ENCODE assay signal across 23 mouse cellular contexts in the genomic region with DNA sequence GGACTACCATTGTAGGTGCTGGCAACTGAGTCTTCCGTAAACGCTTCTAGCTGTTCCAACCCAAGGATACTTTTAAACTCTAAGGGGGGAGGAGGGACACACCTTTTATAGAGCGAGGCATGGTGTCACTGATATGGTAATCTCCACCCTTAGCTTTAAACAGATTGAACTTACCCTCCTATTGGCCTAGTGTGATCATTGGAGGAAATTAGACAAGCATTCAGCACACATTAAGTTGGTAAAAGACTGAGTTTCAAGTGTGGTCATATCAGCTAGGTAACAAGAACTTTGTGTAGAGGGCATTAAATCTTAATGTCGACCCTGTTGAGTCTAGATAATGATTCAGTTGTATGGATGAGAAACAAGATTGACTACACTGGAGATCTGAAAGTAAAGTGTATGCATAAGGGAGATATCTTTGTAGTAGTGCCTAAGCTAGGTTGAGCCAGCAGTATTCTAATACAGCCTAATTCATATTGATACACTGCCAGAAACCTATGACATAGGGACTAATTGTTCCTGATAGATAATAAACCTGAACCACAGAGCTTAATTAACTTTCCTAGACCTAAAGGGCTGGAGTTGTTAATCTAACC. TPM values are rescaled to one million over a fixed set of nuclear protein-coding genes. Genes with fewer than 3 reads are reported as not detected.
DNase-seq lines count a peak whose midpoint lies in the region; ATAC-seq and TF ChIP-seq lines count a peak whose summit lies in the region.
"Had no signal": no experiment of that assay in that cellular context is flagged by ENCODE, and none has a peak within 500 bp of the region (broad histone marks: within the 10 kb centered on the region; RNA-seq: fewer than 3 reads in every experiment).

No protein-coding gene starts in this region.

- peaks cover 75% of the 10 kb centered on the region for H3K36me3 ChIP-seq in liver, embryonic 14.5 days (replicated peaks; ENCODE audit: control insufficient read depth, insufficient read depth, low read depth)

- 12% methylated on average over 4 of the region's 4 CpGs for WGBS in liver, embryonic 14.5 days (ENCODE audit: insufficient replicate concordance)

- H3K9ac ChIP-seq in liver, embryonic 14.5 days (replicated peaks), result no peak overlapping the region; the same call in 1 of the 2 replicates
- H3K9ac ChIP-seq: forebrain, embryonic 13.5 days had no signal

- intact Hi-C loops in heart, postnatal 25 days (cut with DNase I), result no loop called here

- no peak overlapping the region for H3K4me3 ChIP-seq in liver, embryonic 14.5 days (ENCODE audit: insufficient read depth in 1 of 2, low read depth in 2 of 2, low read length in 2 of 2)
- H3K4me3 ChIP-seq: forebrain, embryonic 13.5 days had no signal

- TF ChIP-seq CTCF in liver, embryonic 14.5 days (IDR thresholded peaks at IDR 0.05; ENCODE audit: low read depth), result no peak

- peak; percentile 77 for ATAC-seq in common myeloid progenitor, adult 5-6 weeks (replicated peaks; ENCODE audit: low read depth, poor library complexity, severe bottlenecking)
- ATAC-seq in liver, embryonic 14.5 days (ENCODE audit: insufficient read depth), result peak; percentile 90
- peak; percentile 93 for ATAC-seq in megakaryocyte progenitor cell, adult 5-6 weeks (replicated peaks; ENCODE audit: poor library complexity)
- ATAC-seq: forebrain, embryonic 13.5 days; intestine, postnatal 0 days; midbrain, embryonic 16.5 days had no signal

- H3K27ac ChIP-seq in liver, embryonic 14.5 days, result no peak overlapping the region
- H3K27ac ChIP-seq: forebrain, embryonic 13.5 days; stomach, postnatal 0 days had no signal

- peak; percentile 35 for DNase-seq in heart, adult 11 months
- DNase-seq in heart, postnatal 25 days (ENCODE audit: low spot score), result no peak
- peak; percentile 60 to 70 (median 60) for DNase-seq in liver, embryonic 14.5 days (ENCODE audit: low read depth in 3 of 3, low spot score in 3 of 3)
- no peak for DNase-seq in ovary, postnatal 36 days (ENCODE audit: low spot score)
- DNase-seq in embryo, embryonic 10 days (ENCODE audit: low spot score), result no peak
- no peak for DNase-seq in adipocyte (ENCODE audit: low spot score)
- DNase-seq: adrenal gland, adult 2 months; adrenal gland, postnatal 36 days; cerebellum, adult 9-10 months; gastrocnemius, postnatal 10 days; heart, postnatal 14 days; kidney, postnatal 14 days; layer of hippocampus, adult 9-11 months; lung, postnatal 36 days; right cerebral cortex, postnatal 4 days; thymus, adult 18-20 months; thymus, postnatal 36 days had no signal

- TF ChIP-seq EP300 in liver, embryonic 14.5 days (IDR thresholded peaks at IDR 0.05; ENCODE audit: low read depth), result peak; percentile 80

- H3K9me3 ChIP-seq in liver, embryonic 14.5 days (ENCODE audit: control insufficient read depth, low read length), result no peaks in the 10 kb centered on the region
- H3K9me3 ChIP-seq: forebrain, embryonic 13.5 days had no signal

- H3K4me1 ChIP-seq in liver, embryonic 14.5 days (replicated peaks; ENCODE audit: control insufficient read depth in 2 of 2, insufficient read depth in 2 of 2, low read length in 1 of 2), result peaks cover 10 to 12% of the 10 kb centered on the region in 2 experiments

- no peaks in the 10 kb centered on the region for H3K27me3 ChIP-seq in liver, embryonic 14.5 days (ENCODE audit: control insufficient read depth, insufficient read depth, low read length)
- H3K27me3 ChIP-seq: forebrain, embryonic 13.5 days had no signal

- peak overlapping the region; percentile 21 for H3K4me2 ChIP-seq in liver, embryonic 14.5 days (ENCODE audit: low read depth)
- H3K4me2 ChIP-seq: forebrain, embryonic 13.5 days had no signal

RNA-seq across cellular contexts. Expression of a gene that starts 9.1 kb away (rescaled TPM):
- 10 to 100 TPM; 64.6 to 73.5 TPM for total RNA-seq in heart, postnatal 25 days (2021)
- 503 and 530 TPM in 2 replicates for total RNA-seq in common myeloid progenitor, adult 5-6 weeks (2017)
- 25.8 and 50.6 TPM in 2 replicates for polyA plus RNA-seq in liver, embryonic 14.5 days (2012; rRNA removed)
- 264 and 269 TPM in 2 replicates for polyA plus RNA-seq in liver, embryonic 14.5 days (2014; fragmentation: Nextera tagmentation; extraction: Ambion mirVana)
- total RNA-seq in megakaryocyte progenitor cell, adult 5-6 weeks (2015), result 277 and 292 TPM in 2 replicates
- 426 and 503 TPM in 2 replicates for total RNA-seq in megakaryocyte progenitor cell, adult 5-6 weeks (2017)

RNA-seq across cellular contexts. Expression of a gene that starts 9.5 kb away (rescaled TPM):
- total RNA-seq in heart, postnatal 25 days (2021), result 100 to 1,000 TPM; 387 to 461 TPM
- 1,806 and 1,849 TPM in 2 replicates for total RNA-seq in common myeloid progenitor, adult 5-6 weeks (2017)
- polyA plus RNA-seq in liver, embryonic 14.5 days (2012; rRNA removed), result 353 and 684 TPM in 2 replicates
- 462 and 503 TPM in 2 replicates for polyA plus RNA-seq in liver, embryonic 14.5 days (2014; fragmentation: Nextera tagmentation; extraction: Ambion mirVana)
- total RNA-seq in megakaryocyte progenitor cell, adult 5-6 weeks (2015), result 1,568 and 1,722 TPM in 2 replicates
- 1,303 and 1,754 TPM in 2 replicates for total RNA-seq in megakaryocyte progenitor cell, adult 5-6 weeks (2017)

RNA-seq across cellular contexts. Expression of a gene that starts 44.5 kb away (rescaled TPM):
- 10 to 100 TPM; 10.2 to 11.3 TPM for total RNA-seq in heart, postnatal 25 days (2021)
- total RNA-seq in common myeloid progenitor, adult 5-6 weeks (2017), result 74.8 and 89.6 TPM in 2 replicates
- polyA plus RNA-seq in liver, embryonic 14.5 days (2012; rRNA removed), result 1.2 and 2.0 TPM in 2 replicates
- polyA plus RNA-seq in liver, embryonic 14.5 days (2014; fragmentation: Nextera tagmentation; extraction: Ambion mirVana), result 6.4 and 6.7 TPM in 2 replicates
- 66.9 and 67.8 TPM in 2 replicates for total RNA-seq in megakaryocyte progenitor cell, adult 5-6 weeks (2015)
- total RNA-seq in megakaryocyte progenitor cell, adult 5-6 weeks (2017), result 54.1 and 55.1 TPM in 2 replicates

RNA-seq across cellular contexts. Expression of a gene that starts 46.8 kb away (rescaled TPM):
- total RNA-seq in heart, postnatal 25 days (2021), result under 1 TPM; 0.31 to 0.53 TPM
- 0.87 and 0.96 TPM in 2 replicates for total RNA-seq in common myeloid progenitor, adult 5-6 weeks (2017)
- polyA plus RNA-seq in liver, embryonic 14.5 days (2012; rRNA removed), result 0.11 and 0.13 TPM in 2 replicates
- polyA plus RNA-seq in liver, embryonic 14.5 days (2014; fragmentation: Nextera tagmentation; extraction: Ambion mirVana), result 0.10 and 0.20 TPM in 2 replicates
- total RNA-seq in megakaryocyte progenitor cell, adult 5-6 weeks (2015), result not detected in 2 replicates
- total RNA-seq in megakaryocyte progenitor cell, adult 5-6 weeks (2017), result 0.30 TPM in 1 of 2 replicates, not detected in the other

Comparison
In these comparisons a context has a peak if more than half of its experiments do, and no peak if none do; other contexts are left out.
1. DNase-seq: peak in heart, adult 11 months (single experiment) and liver, embryonic 14.5 days (3 of 3); none in heart, postnatal 25 days (single experiment), ovary, postnatal 36 days (single experiment), embryo, embryonic 10 days (single experiment) and adipocyte (single experiment).
2. Peak in every context shown above with its lines, with median percentiles within 50 percentile points of each other: ATAC-seq.